Mouse (Mus musculus): Measurements from ENCODE around the gene Anpep. TPM values are rescaled to one million over a fixed set of nuclear protein-coding genes. Genes with fewer than 3 reads are reported as not detected.
A peak's percentile ranks its signal among the peaks of the same experiment; 100 is the strongest.

Anpep gene
- polyA plus RNA-seq, 1 experiment from 2014 or later = 7.6 TPM

DNA sequence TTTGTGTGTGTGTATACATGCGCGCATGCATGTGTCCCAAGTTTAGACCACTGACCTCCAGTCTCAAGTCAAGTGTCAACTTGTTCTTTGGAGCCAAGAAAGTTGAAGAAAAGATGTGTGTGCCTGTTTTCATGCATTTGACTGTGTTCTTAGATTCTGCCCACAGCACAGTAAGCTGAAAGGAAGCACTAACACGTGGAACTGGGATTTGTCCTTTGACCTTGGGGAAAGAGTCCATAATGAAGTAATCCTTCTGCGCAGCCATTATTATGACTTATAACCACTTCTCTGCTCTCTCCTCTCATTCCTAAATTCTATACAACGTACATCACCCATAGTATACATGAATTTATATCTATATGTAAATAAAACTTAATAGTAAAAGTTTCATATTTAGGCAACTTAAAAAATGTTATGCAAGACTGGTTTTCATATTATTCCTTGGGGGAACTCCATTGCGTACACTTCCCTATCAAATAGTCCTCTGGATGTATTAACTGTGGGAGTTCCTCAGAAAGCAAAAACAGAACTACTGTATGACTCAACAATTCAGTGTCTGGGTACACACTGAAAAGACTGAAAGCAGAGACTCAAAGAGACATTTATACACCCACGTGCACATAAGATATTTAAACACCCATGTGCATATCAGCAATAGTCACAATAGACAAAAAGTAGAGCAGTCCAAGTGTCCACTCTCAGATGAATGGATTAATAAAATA is 22.9 kb upstream of the Anpep start:
- H3K4me3 ChIP-seq = no peak overlapping the region
- no peak overlapping the region for H3K4me2 ChIP-seq (replicated peaks)
- H3K27ac ChIP-seq = no peak overlapping the region
- no peak overlapping the region for H3K9ac ChIP-seq
- no peaks in the 10 kb centered on the region for H3K27me3 ChIP-seq
- H3K9me3 ChIP-seq = no peaks in the 10 kb centered on the region
- peaks cover 34% of the 10 kb centered on the region for H3K36me3 ChIP-seq
- 86% methylated on average over 7 of the region's 7 CpGs for WGBS
- peaks cover 3% of the 10 kb centered on the region; the same call in 1 of the 2 replicates for H3K4me1 ChIP-seq
- ATAC-seq (ENCODE audit: insufficient number of reproducible peaks, insufficient read depth, low FRiP score, low TSS enrichment) = no peak

DNA sequence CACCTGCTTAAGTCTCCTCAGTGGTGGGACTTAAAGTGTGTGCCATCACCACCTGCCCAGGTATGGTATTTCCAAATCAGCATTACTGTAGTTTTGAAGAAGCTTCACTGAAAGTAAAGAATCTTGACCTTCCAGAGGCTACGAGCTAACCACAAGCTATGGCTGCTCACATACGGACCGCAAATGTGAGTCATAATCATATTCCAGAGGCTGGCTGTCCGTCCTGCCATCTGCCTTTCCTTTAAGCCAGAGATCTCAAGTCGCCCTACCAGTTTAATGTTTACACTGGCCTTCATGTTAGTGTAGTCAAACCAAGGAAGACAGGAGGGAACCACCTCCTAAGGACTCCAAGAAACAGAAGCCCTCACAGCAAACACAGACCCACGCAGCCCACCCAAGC is 21.0 kb upstream of the Anpep start:
- Histone ChIP-seq H3K27me3 (no peaks in the 10 kb centered on the region), H3K4me3 (no peak overlapping the region), H3K36me3 (peaks cover 40% of the 10 kb centered on the region), H3K27ac (no peak overlapping the region), H3K4me2 (replicated peaks) (no peak overlapping the region), H3K9ac (no peak overlapping the region), H3K4me1 (peaks cover 3% of the 10 kb centered on the region; the same call in 1 of the 2 replicates), H3K9me3 (no peaks in the 10 kb centered on the region)
- 95% methylated on average over 6 of the region's 6 CpGs for whole genome bisulfite sequencing
- no peak for ATAC-seq (ENCODE audit: insufficient number of reproducible peaks, insufficient read depth, low FRiP score, low TSS enrichment)

DNA sequence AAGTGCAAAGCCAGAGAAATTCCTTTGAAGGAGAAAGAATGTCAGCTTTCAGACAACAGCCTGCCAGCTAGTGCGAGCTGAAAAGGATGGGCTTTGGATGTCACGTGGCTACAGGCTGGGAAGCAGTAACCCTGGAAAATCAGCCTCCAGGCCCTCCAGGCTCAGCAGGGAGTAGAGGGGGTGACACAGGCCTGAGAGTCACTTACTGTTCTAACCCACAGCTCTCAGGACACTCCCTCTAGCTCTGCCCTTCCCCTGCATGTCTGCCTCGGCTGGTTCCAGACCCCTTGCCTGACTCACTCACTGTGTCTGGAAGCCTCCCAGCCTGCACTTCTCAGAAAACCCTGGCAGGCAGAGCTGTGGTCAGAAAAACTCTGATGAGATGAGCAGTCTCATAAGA is 20.1 kb upstream of the Anpep start:
- ATAC-seq (ENCODE audit: insufficient number of reproducible peaks, insufficient read depth, low FRiP score, low TSS enrichment) = no peak
- H3K36me3 ChIP-seq = peaks cover 40% of the 10 kb centered on the region
- H3K4me2 ChIP-seq (replicated peaks) = no peak overlapping the region
- WGBS = 23% methylated on average over 3 of the region's 3 CpGs
- H3K4me1 ChIP-seq = peaks cover 3% of the 10 kb centered on the region; the same call in 1 of the 2 replicates
- no peak overlapping the region for H3K4me3 ChIP-seq
- no peaks in the 10 kb centered on the region for H3K27me3 ChIP-seq
- peak overlapping the region; percentile 37; the same call in 1 of the 2 replicates for H3K27ac ChIP-seq
- no peaks in the 10 kb centered on the region for H3K9me3 ChIP-seq
- H3K9ac ChIP-seq = no peak overlapping the region

DNA sequence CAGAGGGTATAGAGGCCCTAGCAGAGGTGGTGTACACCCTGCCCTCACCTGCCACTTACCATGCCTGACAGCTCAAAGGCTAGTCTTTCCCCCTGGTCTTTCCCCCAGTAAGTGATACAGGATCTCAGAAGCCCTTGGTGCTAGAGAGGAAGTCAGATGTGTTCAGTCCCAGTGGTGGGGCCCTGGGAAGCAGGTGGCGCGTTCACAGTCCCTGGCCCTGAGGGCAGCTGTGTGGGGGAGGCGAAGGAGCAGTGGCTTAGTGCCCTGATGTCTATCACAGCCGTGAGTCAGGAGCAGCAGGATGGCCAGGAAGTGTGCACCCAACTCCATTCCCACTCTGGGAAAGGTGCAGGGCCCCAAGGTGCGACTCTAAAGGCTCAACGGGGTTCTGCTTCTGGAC is 19.2 kb upstream of the Anpep start:
- H3K27me3 ChIP-seq = no peaks in the 10 kb centered on the region
- WGBS = 82% methylated on average over 6 of the region's 6 CpGs
- H3K9ac ChIP-seq = no peak overlapping the region
- no peak overlapping the region for H3K4me3 ChIP-seq
- H3K4me2 ChIP-seq (replicated peaks) = no peak overlapping the region
- H3K27ac ChIP-seq = no peak overlapping the region
- peaks cover 34% of the 10 kb centered on the region for H3K36me3 ChIP-seq
- ATAC-seq (ENCODE audit: insufficient number of reproducible peaks, insufficient read depth, low FRiP score, low TSS enrichment) = no peak
- no peaks in the 10 kb centered on the region for H3K9me3 ChIP-seq
- peaks cover 3% of the 10 kb centered on the region; the same call in 1 of the 2 replicates for H3K4me1 ChIP-seq

DNA sequence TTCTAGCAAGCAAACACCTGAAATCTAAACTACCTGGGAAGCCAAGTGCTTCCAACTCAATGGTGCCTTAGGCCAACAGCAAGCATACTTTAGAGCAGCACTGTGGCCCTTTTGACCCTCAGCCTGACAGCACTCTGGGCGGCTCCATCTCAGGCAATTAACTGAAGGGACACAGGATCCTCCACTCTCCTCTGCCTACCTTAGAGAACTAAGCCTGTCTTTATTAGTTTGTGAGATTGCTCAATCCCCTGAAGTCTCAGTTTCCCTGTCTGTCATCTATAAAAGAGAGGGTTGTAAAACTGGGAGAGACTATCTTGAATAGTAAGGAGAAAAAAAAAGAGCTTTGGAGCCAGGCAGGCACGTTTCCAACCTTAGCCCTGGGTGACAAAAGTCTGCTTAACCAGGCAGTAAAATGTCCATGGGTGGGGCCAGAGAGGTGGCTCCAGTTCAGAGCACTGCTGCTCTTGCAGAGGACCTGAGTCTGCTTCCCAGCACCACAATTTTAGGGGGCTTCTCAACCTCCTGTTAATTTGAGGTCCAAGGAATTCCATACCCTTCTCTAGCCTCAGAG is 17.7 kb upstream of the Anpep start:
- Histone ChIP-seq H3K4me1 (peaks cover 3% of the 10 kb centered on the region; the same call in 1 of the 2 replicates), H3K4me3 (no peak overlapping the region), H3K4me2 (replicated peaks) (no peak overlapping the region), H3K27ac (no peak overlapping the region), H3K9me3 (no peaks in the 10 kb centered on the region), H3K27me3 (no peaks in the 10 kb centered on the region), H3K9ac (no peak overlapping the region), H3K36me3 (peaks cover 30% of the 10 kb centered on the region)
- WGBS = 63% methylated on average over 2 of the region's 2 CpGs
- no peak for ATAC-seq (ENCODE audit: insufficient number of reproducible peaks, insufficient read depth, low FRiP score, low TSS enrichment)

DNA sequence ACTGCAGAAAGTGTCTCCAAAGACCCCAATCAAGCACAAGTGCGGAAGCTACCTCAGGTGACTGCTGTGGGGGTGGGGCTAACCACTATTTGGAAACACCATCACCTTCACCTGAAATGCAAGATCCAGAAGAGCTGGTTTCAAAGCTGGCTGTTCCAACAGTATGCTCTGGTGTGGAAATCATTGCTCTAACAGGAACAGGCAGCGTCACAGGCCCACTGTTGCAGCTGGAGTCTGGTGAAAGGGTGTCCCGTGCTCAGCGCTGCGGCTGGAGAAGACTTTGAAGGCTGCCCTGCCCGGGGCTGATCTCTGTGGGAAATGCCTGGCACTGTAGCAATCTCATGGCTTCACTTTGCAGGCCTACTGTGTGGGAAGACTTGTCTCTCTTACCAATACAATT is 12.5 kb upstream of the Anpep start:
- 87% methylated on average over 6 of the region's 6 CpGs for WGBS
- no peak overlapping the region for H3K4me3 ChIP-seq
- H3K4me2 ChIP-seq (replicated peaks) = no peak overlapping the region
- no peaks in the 10 kb centered on the region for H3K27me3 ChIP-seq
- peaks cover 7% of the 10 kb centered on the region; the same call in 1 of the 2 replicates for H3K4me1 ChIP-seq
- H3K9me3 ChIP-seq = no peaks in the 10 kb centered on the region
- H3K9ac ChIP-seq = no peak overlapping the region
- H3K36me3 ChIP-seq = peaks cover 2% of the 10 kb centered on the region; the same call in 1 of the 2 replicates
- ATAC-seq (ENCODE audit: insufficient number of reproducible peaks, insufficient read depth, low FRiP score, low TSS enrichment) = no peak
- no peak overlapping the region for H3K27ac ChIP-seq

DNA sequence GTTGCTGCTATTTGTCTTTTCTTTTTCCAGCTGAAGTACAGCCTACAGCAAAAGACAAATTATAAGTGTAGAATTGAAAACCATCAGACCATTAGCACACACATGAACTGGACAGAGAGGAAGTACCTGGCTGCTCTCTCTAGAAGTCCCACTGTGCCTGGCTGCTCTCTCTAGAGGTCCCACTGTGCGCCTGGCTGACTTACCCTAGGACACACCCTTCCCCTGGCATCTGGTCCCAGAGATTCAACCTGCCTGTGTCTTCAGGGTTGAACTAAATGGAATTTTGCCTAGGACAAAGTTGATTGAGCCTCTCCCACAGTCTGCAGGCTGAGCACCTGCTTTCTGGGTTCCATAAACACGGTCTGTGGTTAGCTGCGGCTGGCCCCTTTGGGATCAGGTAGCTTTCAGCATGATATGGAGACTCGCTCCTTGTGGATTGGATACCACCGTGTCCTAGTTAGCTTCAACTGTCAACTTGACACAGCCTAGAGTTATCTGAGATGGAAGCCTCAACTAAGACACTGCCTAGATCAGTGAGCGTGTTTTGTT is 11.0 kb upstream of the Anpep start:
- H3K27ac ChIP-seq = no peak overlapping the region
- peaks cover 7% of the 10 kb centered on the region; the same call in 1 of the 2 replicates for H3K4me1 ChIP-seq
- H3K4me2 ChIP-seq (replicated peaks) = no peak overlapping the region
- no peak overlapping the region for H3K9ac ChIP-seq
- 85% methylated on average over 6 of the region's 6 CpGs for WGBS
- no peaks in the 10 kb centered on the region for H3K9me3 ChIP-seq
- no peak for ATAC-seq (ENCODE audit: insufficient number of reproducible peaks, insufficient read depth, low FRiP score, low TSS enrichment)
- no peaks in the 10 kb centered on the region for H3K27me3 ChIP-seq
- no peak overlapping the region for H3K4me3 ChIP-seq
- no peaks in the 10 kb centered on the region for H3K36me3 ChIP-seq

DNA sequence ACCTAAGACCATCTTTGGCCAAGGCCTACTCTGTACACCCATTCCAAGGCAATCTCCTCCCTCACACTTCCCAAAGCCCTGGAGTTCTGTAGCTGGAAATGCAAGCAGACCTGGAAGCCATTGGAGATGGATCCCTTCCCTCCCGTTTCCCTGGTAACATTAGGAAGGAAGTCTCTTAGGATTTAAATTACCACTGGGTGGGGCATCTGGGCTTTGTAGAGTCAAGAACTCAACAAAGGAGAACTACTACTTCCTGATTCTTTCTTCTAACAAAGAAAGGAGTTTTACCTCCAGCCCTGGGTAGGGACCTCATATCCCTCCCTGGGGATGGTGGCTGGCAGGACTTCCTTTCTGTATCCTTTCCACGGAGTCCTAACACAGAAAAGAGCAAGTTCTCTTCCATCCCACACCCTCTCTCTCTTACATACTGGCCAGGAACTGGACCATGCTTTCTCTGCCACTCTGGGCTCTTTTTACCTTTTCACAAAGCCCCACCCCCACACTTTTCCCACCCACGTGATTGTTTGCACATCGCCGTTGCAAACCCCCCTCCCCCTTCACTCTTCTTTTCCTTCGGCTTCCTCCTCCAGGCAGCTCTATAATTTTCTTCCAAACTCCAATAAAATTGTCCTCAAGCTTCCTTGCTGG is 8.3 kb upstream of the Anpep start:
- no peak for ATAC-seq (ENCODE audit: insufficient number of reproducible peaks, insufficient read depth, low FRiP score, low TSS enrichment)
- 50% methylated on average over 6 of the region's 6 CpGs for WGBS
- Histone ChIP-seq H3K9me3 (no peaks in the 10 kb centered on the region), H3K4me2 (replicated peaks) (no peak overlapping the region), H3K9ac (no peak overlapping the region), H3K4me3 (no peak overlapping the region), H3K27me3 (no peaks in the 10 kb centered on the region), H3K27ac (no peak overlapping the region), H3K36me3 (no peaks in the 10 kb centered on the region), H3K4me1 (peaks cover 7% of the 10 kb centered on the region; the same call in 1 of the 2 replicates)

DNA sequence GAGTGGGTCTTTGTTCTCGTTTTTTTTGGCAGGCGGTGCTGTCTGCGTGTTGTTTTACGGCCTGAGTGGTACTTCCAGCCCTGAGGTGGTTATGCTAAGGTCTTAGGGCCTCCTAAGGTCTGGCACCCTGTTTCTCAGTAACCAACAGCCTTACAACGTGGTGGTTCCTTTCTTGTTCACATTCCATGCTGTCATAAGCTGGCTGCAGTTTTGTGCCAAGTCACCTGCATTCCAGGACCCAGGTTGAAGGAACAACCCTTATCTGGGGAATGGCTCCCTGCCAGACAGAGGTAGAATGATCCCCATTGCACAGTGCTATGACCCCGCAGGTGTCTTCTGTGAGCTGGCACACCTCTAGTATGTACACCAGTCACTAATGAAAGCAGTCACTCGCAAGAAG is 7.6 kb upstream of the Anpep start:
- Histone ChIP-seq H3K27me3 (no peaks in the 10 kb centered on the region), H3K4me1 (peaks cover 7% of the 10 kb centered on the region; the same call in 1 of the 2 replicates), H3K27ac (no peak overlapping the region), H3K9me3 (no peaks in the 10 kb centered on the region), H3K36me3 (no peaks in the 10 kb centered on the region), H3K4me2 (replicated peaks) (no peak overlapping the region), H3K4me3 (no peak overlapping the region), H3K9ac (no peak overlapping the region)
- ATAC-seq (ENCODE audit: insufficient number of reproducible peaks, insufficient read depth, low FRiP score, low TSS enrichment) = no peak
- 85% methylated on average over 7 of the region's 7 CpGs for WGBS

DNA sequence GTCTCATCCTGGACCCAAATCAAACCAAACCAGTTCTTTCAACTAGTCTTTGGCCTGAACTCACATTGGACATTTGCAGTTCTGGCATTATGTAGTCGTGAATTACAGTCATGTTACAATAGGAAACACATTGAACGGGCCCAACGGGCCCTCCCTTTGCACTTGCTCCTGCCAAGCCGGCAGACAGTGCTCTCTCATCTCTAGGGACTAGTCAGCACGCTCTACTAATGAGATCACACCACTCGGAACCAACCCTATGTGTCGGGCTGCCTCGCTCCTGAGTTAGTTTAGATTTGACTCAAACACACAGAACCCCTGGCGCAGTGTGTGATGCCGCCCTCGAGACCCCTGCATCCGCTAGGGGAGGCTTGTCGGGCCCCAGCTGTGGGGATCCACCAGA is 7.0 kb upstream of the Anpep start:
- peaks cover 7% of the 10 kb centered on the region; the same call in 1 of the 2 replicates for H3K4me1 ChIP-seq
- H3K36me3 ChIP-seq = no peaks in the 10 kb centered on the region
- no peak overlapping the region for H3K4me2 ChIP-seq (replicated peaks)
- no peak overlapping the region for H3K9ac ChIP-seq
- ATAC-seq (ENCODE audit: insufficient number of reproducible peaks, insufficient read depth, low FRiP score, low TSS enrichment) = no peak
- no peaks in the 10 kb centered on the region for H3K9me3 ChIP-seq
- no peak overlapping the region for H3K4me3 ChIP-seq
- WGBS = 73% methylated on average over 13 of the region's 13 CpGs
- no peaks in the 10 kb centered on the region for H3K27me3 ChIP-seq
- H3K27ac ChIP-seq = no peak overlapping the region

DNA sequence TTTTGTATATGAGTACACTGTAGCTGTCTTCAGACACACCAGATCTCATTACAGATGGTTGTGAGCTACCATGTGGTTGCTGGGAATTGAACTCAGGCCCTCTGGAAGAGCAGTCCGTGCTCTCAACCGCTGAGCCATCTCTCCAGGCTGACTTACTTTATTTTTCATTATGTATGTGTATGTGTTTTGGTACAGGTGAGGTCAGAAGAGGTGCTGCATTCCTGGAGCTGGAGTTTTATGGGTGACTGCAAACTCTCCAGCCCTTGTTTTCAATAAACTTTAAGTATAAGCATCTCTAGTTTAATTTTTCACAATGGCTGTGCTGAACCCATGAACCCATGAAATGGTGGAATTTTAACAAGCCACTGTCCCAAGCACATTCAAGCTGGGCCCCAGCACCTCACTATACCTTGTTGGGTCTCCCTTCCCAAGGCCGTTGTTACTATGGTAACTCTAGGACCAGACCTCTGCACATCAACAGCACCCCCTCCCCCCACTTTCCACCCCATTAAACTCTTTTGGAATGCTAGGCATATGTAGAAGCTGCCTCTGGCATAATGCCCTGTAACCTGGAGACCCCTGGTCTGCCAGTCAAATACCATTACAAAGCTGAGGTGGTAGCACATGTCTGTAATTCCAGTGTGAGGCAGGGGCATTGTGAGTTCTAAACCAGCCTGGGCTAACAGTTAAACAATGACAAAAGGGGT is 5.6 kb upstream of the Anpep start:
- no peak overlapping the region for H3K27ac ChIP-seq
- 75% methylated on average over 3 of the region's 3 CpGs for WGBS

More for the DNA sequence above, 5.6 kb upstream of the Anpep start:
- Histone ChIP-seq H3K9ac (no peak overlapping the region), H3K9me3 (no peaks in the 10 kb centered on the region), H3K27me3 (no peaks in the 10 kb centered on the region), H3K4me2 (replicated peaks) (no peak overlapping the region), H3K4me1 (peaks cover 7% of the 10 kb centered on the region; the same call in 1 of the 2 replicates), H3K4me3 (no peak overlapping the region), H3K36me3 (no peaks in the 10 kb centered on the region)
- ATAC-seq (ENCODE audit: insufficient number of reproducible peaks, insufficient read depth, low FRiP score, low TSS enrichment) = no peak

Measured in embryonic facial prominence, embryonic 12.5 days (tissue).